Mouse (Mus musculus) CH12.LX (cell line): ENCODE measurements around the gene Bcat1. TPM values are rescaled to one million over a fixed set of nuclear protein-coding genes. Genes with fewer than 3 reads are reported as not detected.

Experiments used
- DNase-seq: peaks from one replicate; pipeline ENCODE4 v3.0.0-alpha.2; 2013; ENCODE audit errors: extremely low read depth
- H3K27ac ChIP-seq: 2 replicates; pipeline ENCODE4 v1.5.1; 2012; ENCODE audit warnings: low read depth, mild to moderate bottlenecking, control low read depth, moderate library complexity; ENCODE audit not compliant: insufficient read depth
- H3K27me3 ChIP-seq: replicated peaks from 2 replicates; pipeline ENCODE3; 2012; ENCODE audit warnings: inconsistent platforms
- H3K36me3 ChIP-seq, 2 experiments: replicated peaks in 1 of 2; 2 replicates each; pipeline versions ENCODE3 to v1.6.1; 2012; ENCODE audit warnings: inconsistent platforms in 1 of 2, low read length in 1 of 2, mild to moderate bottlenecking in 1 of 2, mixed read lengths in 1 of 2, moderate library complexity in 1 of 2; ENCODE audit not compliant: control insufficient read depth in 1 of 2, insufficient read depth in 1 of 2
- H3K4me1 ChIP-seq, 2 experiments: 2 replicates each; pipeline ENCODE4 v1.6.1; 2012; ENCODE audit warnings: inconsistent platforms in 1 of 2, moderate library complexity in 1 of 2; ENCODE audit not compliant: insufficient read depth in 2 of 2, control insufficient read depth in 1 of 2
- H3K4me2 ChIP-seq: 2 replicates; pipeline ENCODE4 v1.6.1; 2012; ENCODE audit warnings: low read depth, mild to moderate bottlenecking, control low read depth; ENCODE audit not compliant: poor library complexity, insufficient read depth, severe bottlenecking
- H3K4me3 ChIP-seq, 3 experiments: fragments of 150-350 bp in 1 of 3; sonication (generic) in 1 of 3; replicated peaks in 1 of 3; 2 replicates each; pipeline versions ENCODE3 to v1.5.1; 2011 to 2012; ENCODE audit warnings: low read depth in 2 of 3, low read length in 2 of 3, mild to moderate bottlenecking in 2 of 3, moderate library complexity in 2 of 3, control low read depth in 1 of 3, improper control_type of control experiment in 1 of 3, inconsistent platforms in 1 of 3, mixed read lengths in 1 of 3; ENCODE audit not compliant: poor library complexity in 1 of 3
- H3K79me2 ChIP-seq: replicated peaks from 2 replicates; pipeline ENCODE4 v1.6.1; 2012; ENCODE audit warnings: mild to moderate bottlenecking, moderate library complexity; ENCODE audit not compliant: control insufficient read depth, poor library complexity, insufficient read depth, severe bottlenecking; ENCODE audit errors: extremely low read depth
- H3K9ac ChIP-seq: 2 replicates; pipeline ENCODE4 v1.6.1; 2012; ENCODE audit warnings: low read depth, mild to moderate bottlenecking, control low read depth, moderate library complexity; ENCODE audit not compliant: insufficient read depth
- H3K9me3 ChIP-seq: replicated peaks from 2 replicates; pipeline ENCODE3; 2012; ENCODE audit warnings: low read length, inconsistent platforms, mixed read lengths
- CTCF ChIP-seq, 2 experiments: IDR thresholded peaks in 1 of 2; conservative IDR thresholded peaks in 1 of 2; 2 replicates each; pipeline ENCODE4 v1.5.1; 2011 to 2012; ENCODE audit warnings: low read depth in 2 of 2, low read length in 2 of 2, improper control_type of control experiment in 1 of 2, inconsistent platforms in 1 of 2, mild to moderate bottlenecking in 1 of 2, moderate library complexity in 1 of 2
- IRF4 ChIP-seq: IDR thresholded peaks from 2 replicates; pipeline ENCODE4 v1.6.1; 2014; ENCODE audit warnings: low read depth, mild to moderate bottlenecking, inconsistent platforms, low read length, improper control_type of control experiment
- JUND ChIP-seq: conservative IDR thresholded peaks from 2 replicates; pipeline ENCODE4 v1.6.1; 2011; ENCODE audit warnings: low read depth, low read length, improper control_type of control experiment
- MAX ChIP-seq: IDR thresholded peaks from 2 replicates; pipeline ENCODE4 v1.6.1; 2011; ENCODE audit warnings: low read length, improper control_type of control experiment
- MXI1 ChIP-seq: IDR thresholded peaks from 2 replicates; pipeline ENCODE4 v1.6.1; 2011; ENCODE audit warnings: mild to moderate bottlenecking, low read depth, low read length, improper control_type of control experiment
- MYC ChIP-seq: IDR thresholded peaks from 2 replicates; pipeline ENCODE4 v1.6.1; 2011; ENCODE audit warnings: low read depth, mild to moderate bottlenecking, improper control_type of control experiment, low read length
- NRF1 ChIP-seq: IDR thresholded peaks from 2 replicates; pipeline ENCODE4 v1.6.1; 2014; ENCODE audit warnings: low read depth, mild to moderate bottlenecking, inconsistent platforms, low read length, improper control_type of control experiment, moderate library complexity
- POLR2A ChIP-seq: IDR thresholded peaks from 2 replicates; pipeline ENCODE4 v1.6.1; 2011; ENCODE audit warnings: low read depth, mild to moderate bottlenecking, improper control_type of control experiment, low read length
- RAD21 ChIP-seq: IDR thresholded peaks from 2 replicates; pipeline ENCODE4 v1.6.1; 2011; ENCODE audit warnings: low read depth, mild to moderate bottlenecking, low read length, improper control_type of control experiment, moderate library complexity
- SMC3 ChIP-seq: IDR thresholded peaks from 2 replicates; pipeline ENCODE4 v1.6.1; 2011; ENCODE audit warnings: low read depth, low read length, improper control_type of control experiment
- TBP ChIP-seq: conservative IDR thresholded peaks from 2 replicates; pipeline ENCODE4 v1.6.1; 2011; ENCODE audit warnings: low read depth, low read length, improper control_type of control experiment
- USF2 ChIP-seq: conservative IDR thresholded peaks from 2 replicates; pipeline ENCODE4 v1.6.1; 2011; ENCODE audit warnings: low read depth, low read length, improper control_type of control experiment
- ZC3H11A ChIP-seq: IDR thresholded peaks from 2 replicates; pipeline ENCODE4 v1.6.1; 2012; ENCODE audit warnings: low read depth, mild to moderate bottlenecking, inconsistent platforms, low read length, improper control_type of control experiment
- dilution Hi-C: fragments of 300-500 bp; cut with MboI; formaldehyde crosslinking; loops from 2 replicates; pipeline ENCODE4 v1.14.3; 2020; ENCODE audit warnings: low sequenced_read_pairs; ENCODE audit not compliant: extremely low pct_unique_long_range_greater_than_20kb, extremely low pct_ligation_motif_present
- in situ Hi-C: fragments of 300-500 bp; cut with MboI; formaldehyde crosslinking; loops from 3 replicates; pipeline ENCODE4 v1.14.3; 2019; ENCODE audit warnings: low sequenced_read_pairs, low pct_ligation_motif_present, low pct_unique_long_range_greater_than_20kb, mixed read lengths
- polyA plus RNA-seq: library from polyadenylated mRNA; unstranded; fragments of >175 nt; gene quantifications from 2 replicates; pipeline ENCODE4 v1.2.1, GENCODE M21; 2012; ENCODE audit warnings: low read depth; ENCODE audit not compliant: insufficient read length
- total RNA-seq, 2 experiments: library from RNA; depleted of rRNA; stranded (reverse); fragments of 300-350 nt in 1 of 2; fragments of >200 nt in 1 of 2; gene quantifications; 2 replicates each; pipeline ENCODE4 v1.2.3; 2012 to 2014

Bcat1 gene
- total and polyA plus RNA-seq, 3 experiments = 141 to 199 (median 176) TPM

GRCm38 (mm10) chr6:145088451-145089113, 12.6 kb upstream of the Bcat1 start:
- no peaks in the 10 kb centered on the region for H3K79me2 ChIP-seq
- no peak overlapping the region for H3K27ac ChIP-seq
- H3K9me3 ChIP-seq = no peaks in the 10 kb centered on the region
- dilution Hi-C loops = no loop called here
- no peak for DNase-seq
- no peaks in the 10 kb centered on the region for H3K27me3 ChIP-seq
- no peak overlapping the region for H3K9ac ChIP-seq
- in situ Hi-C loops = no loop called here
- H3K4me2 ChIP-seq = no peak overlapping the region
- no peak overlapping the region for H3K4me3 ChIP-seq
- peak in 1 of 2 experiments; percentile 86; a peak in 3 of 4 replicates for TF ChIP-seq CTCF (conservative IDR thresholded peaks at IDR 0.05 in 1 of 2, IDR thresholded peaks at IDR 0.05 in 1 of 2; ENCODE audit: low read depth in 2 of 2, low read length in 2 of 2)
- TF ChIP-seq RAD21 = peak; percentile 95
- no peak; the same call in 1 of the 2 replicates for TF ChIP-seq JUND
- TF ChIP-seq ZC3H11A = peak; percentile 72
- peak; percentile 86 for TF ChIP-seq SMC3
- TF ChIP-seq MAX = no peak
- H3K36me3 ChIP-seq = no peaks in the 10 kb centered on the region
- H3K4me1 ChIP-seq = peaks cover 18 to 48% of the 10 kb centered on the region in 2 experiments

DNA sequence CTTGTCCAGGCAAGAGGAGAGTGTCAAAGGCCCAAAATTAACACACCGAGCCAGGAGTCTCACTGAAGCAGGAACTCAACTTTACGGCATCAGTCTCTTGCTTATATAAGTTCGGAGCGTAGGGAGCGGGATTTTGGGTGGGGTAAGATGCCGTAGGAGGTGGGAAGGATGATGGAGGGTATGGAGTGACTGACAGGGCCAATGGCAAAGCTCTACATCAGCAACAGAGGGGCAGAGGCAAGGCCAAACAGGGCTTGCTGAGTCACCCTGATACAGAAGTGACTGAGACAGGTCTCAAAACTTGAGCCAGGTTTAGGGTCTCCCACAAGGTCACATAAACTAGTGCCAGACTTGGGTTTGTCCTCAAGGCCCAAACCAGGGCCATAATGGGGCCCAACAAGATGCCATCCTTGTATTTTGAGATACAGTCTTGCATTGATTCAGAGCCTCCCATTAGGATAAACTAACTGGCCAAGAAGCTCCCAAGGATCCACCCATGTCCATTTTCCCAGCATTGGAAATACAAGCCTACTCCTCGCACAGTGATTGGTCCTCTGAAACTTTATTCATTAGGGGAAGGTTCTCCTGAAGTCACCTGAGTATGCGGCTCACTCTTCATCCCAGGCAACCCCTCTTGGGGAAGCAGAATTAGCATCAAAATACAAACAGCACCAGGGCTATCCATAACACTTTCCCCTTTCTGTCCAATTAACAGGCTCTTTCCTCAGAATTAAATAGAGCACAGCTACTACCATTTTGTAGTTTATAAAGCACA, 8.5 kb upstream of the Bcat1 start:
- Histone ChIP-seq H3K79me2 (no peaks in the 10 kb centered on the region), H3K27ac (no peak overlapping the region), H3K4me3 (no peak overlapping the region), H3K27me3 (no peaks in the 10 kb centered on the region), H3K9ac (no peak overlapping the region), H3K9me3 (no peaks in the 10 kb centered on the region), H3K4me2 (no peak overlapping the region), H3K36me3 (no peaks in the 10 kb centered on the region), H3K4me1 (peaks cover 0 to 9% of the 10 kb centered on the region in 2 experiments; a peak in 2 of 4 replicates)
- TF ChIP-seq JUND (no peak), MXI1 (no peak), CTCF (conservative IDR thresholded peaks at IDR 0.05 in 1 of 2, IDR thresholded peaks at IDR 0.05 in 1 of 2; ENCODE audit: low read depth in 2 of 2, low read length in 2 of 2) (no peak), USF2 (no peak), SMC3 (no peak), POLR2A (no peak), IRF4 (no peak), MYC (no peak), MAX (no peak), TBP (no peak), NRF1 (no peak)
- in situ Hi-C loops = no loop called here
- DNase-seq = no peak
- dilution Hi-C loops = no loop called here
